Mouse (Mus musculus): ENCODE measurements around the gene Gpr33. TPM values are rescaled to one million over a fixed set of nuclear protein-coding genes. Genes with fewer than 3 reads are reported as not detected.

Gpr33 gene
- polyA plus RNA-seq, 1 experiment from 2014 or later, result not detected

DNA sequence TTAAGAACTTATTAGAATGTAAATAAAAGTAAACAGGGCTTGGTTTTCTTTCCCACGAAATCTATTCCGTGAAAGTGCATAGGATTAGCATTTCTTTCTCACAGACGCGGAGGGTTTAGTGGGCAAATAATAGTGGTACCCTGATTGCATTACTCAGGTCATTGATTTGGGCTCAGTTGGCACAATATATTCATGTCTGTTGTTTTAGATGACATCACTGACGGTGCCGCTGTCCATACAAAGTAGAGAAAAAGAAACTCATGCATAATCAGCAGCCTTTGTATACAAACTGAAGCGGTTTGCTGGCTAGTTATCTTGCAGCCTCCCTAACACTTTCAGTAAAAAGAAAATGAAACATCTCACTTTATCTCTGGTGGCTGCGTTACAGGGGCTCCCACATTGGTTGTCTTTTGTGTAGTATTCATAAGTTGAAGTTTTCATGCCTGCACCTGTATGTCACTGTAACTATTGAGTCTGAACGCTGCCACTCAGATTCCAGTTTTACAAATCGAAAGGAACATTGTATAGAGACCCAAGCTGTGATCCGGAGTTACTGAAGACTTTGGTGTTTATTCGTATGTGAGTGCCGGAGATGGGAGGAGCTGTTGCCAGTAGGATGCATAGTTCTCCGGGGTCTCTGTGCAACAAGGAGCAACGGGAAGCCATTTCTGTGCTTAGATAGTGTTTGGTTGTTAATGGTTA lies 17.8 kb downstream of the Gpr33 start:
- Histone ChIP-seq H3K36me3 (no peaks in the 10 kb centered on the region), H3K4me1 (peaks cover 17% of the 10 kb centered on the region), H3K27me3 (no peaks in the 10 kb centered on the region), H3K4me2 (replicated peaks) (peak overlapping the region; percentile 47), H3K9me3 (no peaks in the 10 kb centered on the region), H3K9ac (replicated peaks) (no peak overlapping the region), H3K4me3 (peak overlapping the region; percentile 26), H3K27ac (replicated peaks) (peak overlapping the region; percentile 74)
- WGBS, result 29% methylated on average over 15 of the region's 15 CpGs
- ATAC-seq (ENCODE audit: low FRiP score, low read depth), result peak; percentile 47

DNA sequence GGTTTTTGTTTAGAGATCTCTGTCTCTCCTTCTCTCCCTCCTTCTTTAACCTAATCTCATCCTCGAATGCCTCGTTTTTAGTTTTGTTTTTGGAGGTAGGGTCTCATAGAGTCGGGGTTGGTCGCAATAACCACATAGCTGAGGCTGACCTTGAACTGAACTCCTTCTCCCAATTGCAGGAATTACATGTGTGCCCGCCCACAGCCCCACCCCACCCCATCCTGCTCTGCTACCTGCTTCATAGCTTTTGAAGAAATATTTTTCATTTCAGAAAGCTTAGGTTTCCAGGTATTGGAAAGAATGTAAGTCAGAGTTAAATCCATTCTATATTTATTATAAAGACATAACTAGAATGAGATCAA lies 21.2 kb downstream of the Gpr33 start:
- peak; percentile 42; the same call in 1 of the 2 replicates for ATAC-seq (ENCODE audit: low FRiP score, low read depth)
- Histone ChIP-seq H3K4me2 (replicated peaks) (peak overlapping the region; percentile 66), H3K36me3 (no peaks in the 10 kb centered on the region), H3K27ac (replicated peaks) (no peak overlapping the region; the same call in 1 of the 2 replicates), H3K4me1 (peaks cover 17% of the 10 kb centered on the region), H3K9me3 (no peaks in the 10 kb centered on the region), H3K4me3 (peak overlapping the region; percentile 67), H3K27me3 (no peaks in the 10 kb centered on the region), H3K9ac (replicated peaks) (0 out of 2 replicates have a peak overlapping the region, but pooled peaks have one; percentile 66)
- WGBS, result 51% methylated on average over 5 of the region's 5 CpGs

DNA sequence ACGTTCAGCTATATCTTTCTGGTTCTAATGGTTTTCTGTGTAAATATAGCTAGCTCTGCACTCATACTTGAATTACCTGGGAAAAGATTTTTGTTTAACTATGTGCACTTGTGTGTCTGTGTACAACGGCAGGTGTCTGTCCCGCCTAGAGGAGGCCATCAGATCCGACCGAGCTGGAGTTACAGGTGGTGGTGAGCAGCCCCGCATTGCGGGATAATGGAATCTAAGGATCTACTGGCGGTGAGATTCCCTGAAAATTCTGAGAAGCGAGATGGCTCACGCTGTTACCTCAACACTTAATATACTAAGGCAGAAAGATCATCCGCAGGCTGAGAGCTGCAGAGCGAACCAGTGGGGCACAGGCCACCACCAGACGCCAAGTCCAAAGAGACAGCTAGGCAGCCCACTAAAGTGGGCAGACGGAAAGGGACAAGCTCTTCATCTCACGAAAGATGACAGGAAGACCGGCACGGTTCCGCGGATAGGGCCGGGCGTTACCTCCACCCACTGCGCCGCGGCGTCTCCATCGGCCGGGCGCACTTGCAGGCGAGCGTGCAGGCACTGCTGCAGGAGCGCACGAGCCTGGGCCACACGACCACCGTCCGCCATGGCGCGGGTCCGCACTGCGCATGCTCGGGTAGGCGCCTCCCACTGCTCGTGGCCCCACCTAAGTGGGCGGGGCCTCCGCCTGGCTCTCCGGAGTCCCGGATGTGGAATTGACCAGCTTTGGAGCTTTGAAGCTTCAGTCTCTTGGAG lies 21.8 kb downstream of the Gpr33 start, which contains the start of gene Dtd2:
Gene Dtd2, minus strand, starts transcription at position 625 of the 756 bp plus-strand sequence.
- WGBS, result 2% methylated on average over 46 of the region's 46 CpGs
- peak; percentile 94 for ATAC-seq (ENCODE audit: low FRiP score, low read depth)
- peak within 1 kb of the TSS; percentile 66 for H3K4me2 ChIP-seq (replicated peaks)
- no peaks in the 10 kb centered on the region for H3K9me3 ChIP-seq
- peak within 1 kb of the TSS; percentile 67 for H3K4me3 ChIP-seq
- no peaks in the 10 kb centered on the region for H3K27me3 ChIP-seq
- H3K9ac ChIP-seq (replicated peaks), result peak within 1 kb of the TSS; percentile 66
- H3K4me1 ChIP-seq, result peaks cover 17% of the 10 kb centered on the region
- H3K27ac ChIP-seq (replicated peaks), result peak within 1 kb of the TSS; percentile 56
- H3K36me3 ChIP-seq, result no peaks in the 10 kb centered on the region

- 98% methylated on average over 3 of the region's 3 CpGs for WGBS
Measured at GRCm38 (mm10) chr12:52002746-52003145, 25.1 kb downstream of the Gpr33 start.

DNA sequence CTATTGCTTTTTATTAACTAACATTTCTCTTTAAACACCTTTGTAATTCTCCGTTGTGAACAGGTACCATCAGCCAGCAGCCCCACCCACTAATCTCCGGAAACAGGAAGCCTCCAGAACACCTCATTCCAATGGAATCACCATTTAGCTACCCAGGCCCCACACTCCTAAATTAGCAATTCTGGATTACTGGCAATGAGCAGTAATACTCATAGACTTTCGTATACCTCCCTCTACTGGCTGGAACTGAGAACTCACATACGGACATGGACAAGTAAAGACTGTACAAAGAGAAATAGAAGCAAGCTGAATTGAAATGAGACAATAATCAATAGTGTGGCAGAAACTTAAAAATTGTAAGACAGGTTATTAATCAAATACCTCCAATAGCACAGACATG lies 26.3 kb downstream of the Gpr33 start:
- H3K27ac ChIP-seq (replicated peaks), result no peak overlapping the region
- WGBS, result 33% methylated on average over 4 of the region's 4 CpGs
- H3K9me3 ChIP-seq, result no peaks in the 10 kb centered on the region
- ATAC-seq (ENCODE audit: low FRiP score, low read depth), result no peak
- peaks cover 22% of the 10 kb centered on the region; the same call in 1 of the 2 replicates for H3K36me3 ChIP-seq
- H3K4me1 ChIP-seq, result peaks cover 5% of the 10 kb centered on the region
- no peaks in the 10 kb centered on the region for H3K27me3 ChIP-seq
- no peak overlapping the region for H3K9ac ChIP-seq (replicated peaks)
- no peak overlapping the region for H3K4me2 ChIP-seq (replicated peaks)
- no peak overlapping the region for H3K4me3 ChIP-seq

More at GRCm38 (mm10) chr12:52002746-52003145, 25.1 kb downstream of the Gpr33 start:
- H3K27ac ChIP-seq (replicated peaks), result no peak overlapping the region
- H3K27me3 ChIP-seq, result no peaks in the 10 kb centered on the region
- H3K4me3 ChIP-seq, result no peak overlapping the region
- ATAC-seq (ENCODE audit: low FRiP score, low read depth), result no peak
- H3K4me2 ChIP-seq (replicated peaks), result no peak overlapping the region
- H3K36me3 ChIP-seq, result peaks cover 17% of the 10 kb centered on the region; the same call in 1 of the 2 replicates
- H3K4me1 ChIP-seq, result peaks cover 5% of the 10 kb centered on the region
- H3K9ac ChIP-seq (replicated peaks), result no peak overlapping the region
- H3K9me3 ChIP-seq, result no peaks in the 10 kb centered on the region

DNA sequence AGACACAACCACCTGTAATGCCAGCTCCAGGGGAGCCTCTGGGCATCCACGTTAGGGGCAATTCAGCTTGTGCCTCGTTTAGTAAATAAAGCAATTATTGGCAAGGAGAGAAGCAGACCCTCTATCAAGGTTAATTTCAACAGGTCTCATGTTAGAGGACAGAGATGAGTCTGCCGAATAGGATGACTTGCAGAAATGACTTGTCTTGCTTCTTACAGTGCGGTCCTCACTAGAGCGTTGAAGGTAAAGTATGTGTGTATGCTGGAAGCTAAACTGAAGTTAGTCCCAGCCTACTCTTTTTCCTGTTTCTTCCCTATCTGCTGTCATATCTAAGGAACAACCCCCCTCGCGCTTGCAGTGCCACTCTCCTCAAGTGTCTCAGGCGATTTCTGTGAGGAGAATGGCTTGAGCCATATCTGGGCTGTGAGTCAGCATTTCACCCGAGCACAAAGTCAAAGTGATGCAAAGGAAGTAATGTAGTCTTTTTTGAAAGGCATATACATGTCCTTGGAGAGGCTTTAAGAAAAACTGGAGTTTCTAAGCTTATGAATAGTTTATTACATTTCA lies 29.4 kb downstream of the Gpr33 start:
- no peak for ATAC-seq (ENCODE audit: low FRiP score, low read depth)
- Histone ChIP-seq H3K9me3 (no peaks in the 10 kb centered on the region), H3K4me3 (no peak overlapping the region), H3K36me3 (peaks cover 31% of the 10 kb centered on the region), H3K4me1 (no peaks in the 10 kb centered on the region), H3K27ac (replicated peaks) (no peak overlapping the region), H3K27me3 (no peaks in the 10 kb centered on the region), H3K4me2 (replicated peaks) (no peak overlapping the region), H3K9ac (replicated peaks) (no peak overlapping the region)
- 88% methylated on average over 9 of the region's 9 CpGs for WGBS

DNA sequence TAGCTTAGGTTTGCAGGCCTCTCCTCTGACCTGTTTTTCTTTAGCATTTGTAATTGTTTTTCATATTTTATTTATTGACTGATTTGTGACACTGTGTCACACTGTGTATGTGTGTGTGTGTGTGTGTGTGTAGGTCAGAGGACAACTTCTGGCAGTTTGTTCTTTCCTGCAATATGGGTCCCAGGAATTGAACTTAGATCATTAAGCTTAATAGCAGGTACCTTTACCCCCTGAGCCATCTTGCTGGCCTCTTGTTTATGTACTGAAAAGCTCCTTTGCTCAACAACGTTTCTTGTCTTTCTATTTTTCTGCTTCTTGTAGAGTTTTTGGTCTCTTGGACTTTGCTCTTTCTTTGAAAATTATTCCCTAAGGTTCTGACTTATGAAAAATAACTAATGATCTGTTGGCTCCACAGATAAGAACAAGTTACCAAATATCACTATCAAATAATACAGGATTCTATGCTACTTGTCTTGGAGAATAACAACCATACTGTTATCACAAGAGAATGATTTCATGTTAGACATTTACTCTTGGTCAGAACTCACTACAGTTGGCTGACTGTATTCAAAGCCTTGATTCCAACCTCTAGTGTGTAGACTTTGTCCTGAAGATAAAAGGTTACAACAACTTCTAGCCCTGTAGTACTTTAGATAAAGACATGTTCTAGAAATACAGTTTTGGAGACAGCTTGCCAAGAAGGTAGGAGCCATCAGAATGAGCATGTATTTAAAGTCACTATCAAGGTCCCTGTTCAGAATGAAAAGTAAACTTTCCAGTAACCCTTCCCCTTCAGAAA lies 31.9 kb downstream of the Gpr33 start:
- ATAC-seq (ENCODE audit: low FRiP score, low read depth), result no peak
- H3K9ac ChIP-seq (replicated peaks), result no peak overlapping the region
- H3K9me3 ChIP-seq, result no peaks in the 10 kb centered on the region
- no peak overlapping the region for H3K4me3 ChIP-seq
- 82% methylated on average over 1 of the region's 1 CpGs for WGBS
- H3K36me3 ChIP-seq, result peaks cover 31% of the 10 kb centered on the region
- no peaks in the 10 kb centered on the region for H3K27me3 ChIP-seq
- no peak overlapping the region for H3K4me2 ChIP-seq (replicated peaks)
- H3K27ac ChIP-seq (replicated peaks), result no peak overlapping the region
- H3K4me1 ChIP-seq, result no peaks in the 10 kb centered on the region

GRCm38 (mm10) chr12:51990629-51991028 lies 37.2 kb downstream of the Gpr33 start:
- no peaks in the 10 kb centered on the region for H3K4me1 ChIP-seq
- WGBS, result 94% methylated on average over 2 of the region's 2 CpGs

GRCm38 (mm10) chr12:51988536-51988935 lies 39.3 kb downstream of the Gpr33 start:
- ATAC-seq (ENCODE audit: low FRiP score, low read depth), result no peak
- Histone ChIP-seq H3K27ac (replicated peaks) (no peak overlapping the region), H3K4me2 (replicated peaks) (no peak overlapping the region), H3K9me3 (no peaks in the 10 kb centered on the region), H3K9ac (replicated peaks) (no peak overlapping the region), H3K4me1 (no peaks in the 10 kb centered on the region), H3K27me3 (no peaks in the 10 kb centered on the region), H3K36me3 (peaks cover 6% of the 10 kb centered on the region; the same call in 1 of the 2 replicates), H3K4me3 (no peak overlapping the region)
- 88% methylated on average over 5 of the region's 5 CpGs for WGBS

More at GRCm38 (mm10) chr12:51990629-51991028, 37.2 kb downstream of the Gpr33 start:
- Histone ChIP-seq H3K27ac (replicated peaks) (no peak overlapping the region), H3K9me3 (no peaks in the 10 kb centered on the region), H3K4me2 (replicated peaks) (no peak overlapping the region), H3K4me3 (no peak overlapping the region), H3K36me3 (peaks cover 15% of the 10 kb centered on the region), H3K27me3 (no peaks in the 10 kb centered on the region), H3K9ac (replicated peaks) (no peak overlapping the region)
- ATAC-seq (ENCODE audit: low FRiP score, low read depth), result no peak

GRCm38 (mm10) chr12:51985826-51986225 lies 42.0 kb downstream of the Gpr33 start:
- H3K27me3 ChIP-seq, result no peaks in the 10 kb centered on the region
- no peak overlapping the region for H3K4me2 ChIP-seq (replicated peaks)
- WGBS, result 85% methylated on average over 4 of the region's 4 CpGs

DNA sequence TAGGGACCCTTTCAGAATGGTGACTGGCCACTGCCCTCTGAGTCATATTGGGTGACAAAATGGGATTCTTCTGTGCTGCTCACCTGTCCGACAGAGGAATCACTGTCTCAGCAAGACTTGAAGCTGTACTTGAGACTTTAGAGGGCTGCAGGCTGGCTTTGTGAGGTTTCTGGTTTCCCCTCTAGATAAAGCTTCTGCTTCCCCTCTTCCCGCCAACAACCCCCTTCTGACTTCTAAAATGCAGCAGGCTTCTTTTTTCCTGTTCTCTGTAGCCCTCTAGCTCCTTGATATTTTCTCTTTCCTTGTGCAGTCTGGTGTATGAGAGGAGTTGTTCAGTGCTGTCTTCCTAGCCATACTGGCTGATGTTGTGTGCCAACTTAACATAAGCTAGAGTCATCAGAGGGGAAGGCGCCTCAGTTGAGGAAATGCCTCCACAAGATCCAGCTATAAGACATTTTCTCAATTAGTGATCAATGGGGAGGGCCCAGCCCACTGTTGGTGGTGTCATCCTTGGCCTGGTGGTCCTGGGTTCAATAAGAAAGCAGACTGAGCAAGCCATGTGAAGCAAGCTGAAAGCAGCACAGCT lies 42.6 kb downstream of the Gpr33 start:
- Histone ChIP-seq H3K27me3 (no peaks in the 10 kb centered on the region), H3K4me2 (replicated peaks) (no peak overlapping the region), H3K4me1 (no peaks in the 10 kb centered on the region), H3K9ac (replicated peaks) (no peak overlapping the region), H3K9me3 (no peaks in the 10 kb centered on the region), H3K27ac (replicated peaks) (no peak overlapping the region), H3K4me3 (no peak overlapping the region), H3K36me3 (peaks cover 6% of the 10 kb centered on the region; the same call in 1 of the 2 replicates)
- no peak for ATAC-seq (ENCODE audit: low FRiP score, low read depth)
- WGBS, result 90% methylated on average over 3 of the region's 3 CpGs

More at GRCm38 (mm10) chr12:51985826-51986225, 42.0 kb downstream of the Gpr33 start:
- H3K9me3 ChIP-seq, result no peaks in the 10 kb centered on the region
- no peaks in the 10 kb centered on the region for H3K4me1 ChIP-seq
- no peak overlapping the region for H3K27ac ChIP-seq (replicated peaks)
- H3K36me3 ChIP-seq, result peaks cover 6% of the 10 kb centered on the region; the same call in 1 of the 2 replicates
- H3K4me3 ChIP-seq, result no peak overlapping the region
- no peak for ATAC-seq (ENCODE audit: low FRiP score, low read depth)
- no peak overlapping the region for H3K9ac ChIP-seq (replicated peaks)
